Comparison of ENCODE assay signal across 22 mouse cellular contexts in the genomic region with DNA sequence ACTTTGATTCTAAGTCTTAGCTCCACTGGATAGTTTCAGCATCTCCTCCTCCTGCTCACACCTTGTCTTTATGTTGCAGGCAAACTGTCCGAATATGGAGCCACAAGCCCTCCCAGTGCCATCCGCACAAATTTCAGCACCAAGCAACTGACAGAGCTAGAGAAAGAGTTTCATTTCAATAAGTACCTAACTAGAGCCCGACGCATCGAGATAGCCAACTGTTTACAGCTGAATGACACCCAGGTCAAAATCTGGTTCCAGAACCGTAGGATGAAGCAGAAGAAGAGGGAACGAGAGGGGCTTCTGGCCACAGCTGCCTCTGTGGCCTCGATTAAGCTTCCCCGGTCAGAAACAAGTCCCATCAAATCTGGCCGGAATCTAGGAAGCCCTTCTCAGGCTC. TPM values are rescaled to one million over a fixed set of nuclear protein-coding genes. Genes with fewer than 3 reads are reported as not detected.
DNase-seq lines count a peak whose midpoint lies in the region; ATAC-seq and TF ChIP-seq lines count a peak whose summit lies in the region.
"Had no signal": no experiment of that assay in that cellular context is flagged by ENCODE, and none has a peak within 500 bp of the region (broad histone marks: within the 10 kb centered on the region; RNA-seq: fewer than 3 reads in every experiment).

No protein-coding gene starts in this region.

- H3K4me3 ChIP-seq in heart, embryonic 15.5 days, result peak overlapping the region; percentile 55
- no peak overlapping the region for H3K4me3 ChIP-seq in kidney, postnatal 0 days (replicated peaks; ENCODE audit: low read depth, low read length)
- H3K4me3 ChIP-seq in embryonic facial prominence, embryonic 14.5 days (ENCODE audit: low read depth, low read length), result peak overlapping the region; percentile 51; the same call in 1 of the 2 replicates
- H3K4me3 ChIP-seq in neural tube, embryonic 12.5 days, result peak overlapping the region; percentile 60

- no peak overlapping the region for H3K27ac ChIP-seq in heart, embryonic 15.5 days
- H3K27ac ChIP-seq in kidney, postnatal 0 days, result no peak overlapping the region
- H3K27ac ChIP-seq in embryonic facial prominence, embryonic 14.5 days (replicated peaks; ENCODE audit: low read depth, low read length), result no peak overlapping the region
- no peak overlapping the region for H3K27ac ChIP-seq in neural tube, embryonic 12.5 days
- H3K27ac ChIP-seq: forebrain, embryonic 13.5 days; liver, embryonic 12.5 days; lung, embryonic 15.5 days had no signal

- no peaks in the 10 kb centered on the region for H3K36me3 ChIP-seq in heart, embryonic 15.5 days
- no peaks in the 10 kb centered on the region for H3K36me3 ChIP-seq in kidney, postnatal 0 days (ENCODE audit: insufficient read depth, low read length)
- no peaks in the 10 kb centered on the region for H3K36me3 ChIP-seq in embryonic facial prominence, embryonic 14.5 days (ENCODE audit: control insufficient read depth, insufficient read depth, low read length)
- no peaks in the 10 kb centered on the region for H3K36me3 ChIP-seq in neural tube, embryonic 12.5 days
- H3K36me3 ChIP-seq: liver, embryonic 12.5 days; lung, embryonic 15.5 days had no signal

- no peak for ATAC-seq in heart, embryonic 15.5 days (replicated peaks; ENCODE audit: insufficient number of reproducible peaks, insufficient read depth, low FRiP score, low read depth)
- no peak for ATAC-seq in kidney, postnatal 0 days (replicated peaks; ENCODE audit: low FRiP score, low read depth)
- ATAC-seq in embryonic facial prominence, embryonic 14.5 days (ENCODE audit: low read depth), result no peak
- ATAC-seq in neural tube, embryonic 12.5 days (ENCODE audit: low FRiP score, low read depth), result no peak
- ATAC-seq: activated CD4-positive, CD25-positive, alpha-beta regulatory T cell, adult 4 months; CD4-positive, CD25-positive, alpha-beta regulatory T cell, adult 4 months; forebrain, embryonic 13.5 days; liver, embryonic 12.5 days had no signal

- no peak for DNase-seq in heart, postnatal 14 days
- DNase-seq in kidney, postnatal 0 days (ENCODE audit: low spot score), result no peak
- DNase-seq in kidney, postnatal 10 days, result no peak
- no peak for DNase-seq in embryonic facial prominence, embryonic 14.5 days (ENCODE audit: low spot score)
- no peak for DNase-seq in lung, postnatal 4 days
- no peak for DNase-seq in lung, postnatal 36 days
- DNase-seq: cerebellum, postnatal 14 days; gastrocnemius, postnatal 36 days; heart, postnatal 10 days; kidney, adult 9 months; thymus, postnatal 25 days had no signal

- peaks cover 73% of the 10 kb centered on the region for H3K27me3 ChIP-seq in heart, embryonic 15.5 days
- peaks cover 23% of the 10 kb centered on the region for H3K27me3 ChIP-seq in kidney, postnatal 0 days (ENCODE audit: insufficient read depth, low read length)
- peaks cover 81% of the 10 kb centered on the region for H3K27me3 ChIP-seq in embryonic facial prominence, embryonic 14.5 days (replicated peaks; ENCODE audit: control insufficient read depth, insufficient read depth, low read length)
- H3K27me3 ChIP-seq in neural tube, embryonic 12.5 days (replicated peaks), result peaks cover 22% of the 10 kb centered on the region

- peaks cover 16% of the 10 kb centered on the region for H3K4me1 ChIP-seq in heart, embryonic 15.5 days (replicated peaks)
- peaks cover 14% of the 10 kb centered on the region for H3K4me1 ChIP-seq in kidney, postnatal 0 days (replicated peaks; ENCODE audit: insufficient read depth, low read length)
- H3K4me1 ChIP-seq in embryonic facial prominence, embryonic 14.5 days (ENCODE audit: control insufficient read depth, insufficient read depth, low read length), result peaks cover 12% of the 10 kb centered on the region
- peaks cover 20% of the 10 kb centered on the region for H3K4me1 ChIP-seq in neural tube, embryonic 12.5 days

- H3K4me2 ChIP-seq in heart, embryonic 15.5 days, result peak overlapping the region; percentile 89; the same call in 1 of the 2 replicates
- peak overlapping the region; percentile 90 for H3K4me2 ChIP-seq in kidney, postnatal 0 days (ENCODE audit: low read length)
- H3K4me2 ChIP-seq in embryonic facial prominence, embryonic 14.5 days (ENCODE audit: low read depth, low read length), result peak overlapping the region; percentile 93; the same call in 1 of the 2 replicates
- peak overlapping the region; percentile 99 for H3K4me2 ChIP-seq in neural tube, embryonic 12.5 days (replicated peaks)

- no peak for TF ChIP-seq CTCF in kidney, postnatal 0 days (IDR thresholded peaks at IDR 0.05; ENCODE audit: low read depth)

- H3K9ac ChIP-seq in heart, embryonic 15.5 days, result no peak overlapping the region
- no peak overlapping the region for H3K9ac ChIP-seq in kidney, postnatal 0 days (ENCODE audit: low read depth, low read length)
- no peak overlapping the region for H3K9ac ChIP-seq in embryonic facial prominence, embryonic 14.5 days (ENCODE audit: low read depth, low read length)
- no peak overlapping the region for H3K9ac ChIP-seq in neural tube, embryonic 12.5 days
- H3K9ac ChIP-seq: forebrain, embryonic 13.5 days; liver, embryonic 12.5 days; lung, embryonic 15.5 days had no signal

- intact Hi-C loops in heart, postnatal 14 days (cut with DNase I), result no loop called here

- WGBS in heart, embryonic 15.5 days, result 41% methylated on average over 10 of the region's 10 CpGs
- WGBS in kidney, postnatal 0 days, result 52% methylated on average over 10 of the region's 10 CpGs
- 42% methylated on average over 10 of the region's 10 CpGs for WGBS in embryonic facial prominence, embryonic 14.5 days
- WGBS in neural tube, embryonic 12.5 days, result 49% methylated on average over 10 of the region's 10 CpGs

- H3K9me3 ChIP-seq in heart, embryonic 15.5 days (replicated peaks), result no peaks in the 10 kb centered on the region
- H3K9me3 ChIP-seq in kidney, postnatal 0 days (replicated peaks; ENCODE audit: low read length), result no peaks in the 10 kb centered on the region
- H3K9me3 ChIP-seq in embryonic facial prominence, embryonic 14.5 days (ENCODE audit: control insufficient read depth, low read length), result no peaks in the 10 kb centered on the region
- H3K9me3 ChIP-seq in neural tube, embryonic 12.5 days, result no peaks in the 10 kb centered on the region
- H3K9me3 ChIP-seq: forebrain, embryonic 13.5 days; liver, embryonic 12.5 days; lung, embryonic 15.5 days had no signal

RNA-seq across cellular contexts. Expression of a gene that starts 1.2 kb away (rescaled TPM):
- polyA plus RNA-seq in heart, embryonic 15.5 days (2015; fragmentation: Nextera tagmentation; extraction: Ambion mirVana), result not detected in 2 replicates
- total RNA-seq in heart, postnatal 14 days (2021), result not detected
- polyA plus RNA-seq in kidney, postnatal 0 days (2015; fragmentation: Nextera tagmentation; extraction: Ambion mirVana), result 1.2 and 1.8 TPM in 2 replicates
- polyA plus RNA-seq in embryonic facial prominence, embryonic 14.5 days (2014; fragmentation: Nextera tagmentation; extraction: Ambion mirVana), result 3.9 and 4.7 TPM in 2 replicates
- polyA plus RNA-seq in neural tube, embryonic 12.5 days (2016; fragmentation: Nextera tagmentation; extraction: Ambion mirVana), result 6.8 and 7.8 TPM in 2 replicates
- total RNA-seq: gastrocnemius, postnatal 36 days; heart, postnatal 10 days; left cerebral cortex, postnatal 14 days; megakaryocyte, adult 5-6 weeks; monocyte, adult 5-6 weeks had no signal
- polyA plus RNA-seq: activated CD4-positive, CD25-positive, alpha-beta regulatory T cell, adult 4 months; CD4-positive, CD25-positive, alpha-beta regulatory T cell, adult 4 months; forebrain, embryonic 13.5 days; liver, embryonic 12.5 days; lung, embryonic 15.5 days; spleen, adult 2 months had no signal

RNA-seq across cellular contexts. Expression of a gene that starts 37.4 kb away (rescaled TPM):
- not detected in 2 replicates for polyA plus RNA-seq in heart, embryonic 15.5 days (2015; fragmentation: Nextera tagmentation; extraction: Ambion mirVana)
- total RNA-seq in heart, postnatal 14 days (2021), result under 1 TPM in 1 of 2 experiments, not detected in 1; 0.07 TPM
- polyA plus RNA-seq in kidney, postnatal 0 days (2015; fragmentation: Nextera tagmentation; extraction: Ambion mirVana), result 1.1 and 1.3 TPM in 2 replicates
- 0.13 TPM in 1 of 2 replicates, not detected in the other for polyA plus RNA-seq in embryonic facial prominence, embryonic 14.5 days (2014; fragmentation: Nextera tagmentation; extraction: Ambion mirVana)
- 6.9 and 9.1 TPM in 2 replicates for polyA plus RNA-seq in neural tube, embryonic 12.5 days (2016; fragmentation: Nextera tagmentation; extraction: Ambion mirVana)
- total RNA-seq: heart, postnatal 10 days; left cerebral cortex, postnatal 14 days; megakaryocyte, adult 5-6 weeks; monocyte, adult 5-6 weeks had no signal
- polyA plus RNA-seq: activated CD4-positive, CD25-positive, alpha-beta regulatory T cell, adult 4 months; CD4-positive, CD25-positive, alpha-beta regulatory T cell, adult 4 months; forebrain, embryonic 13.5 days; liver, embryonic 12.5 days; spleen, adult 2 months had no signal

RNA-seq across cellular contexts. Expression of a gene that starts 52.2 kb away (rescaled TPM):
- 0.09 and 0.15 TPM in 2 replicates for polyA plus RNA-seq in heart, embryonic 15.5 days (2015; fragmentation: Nextera tagmentation; extraction: Ambion mirVana)
- under 1 TPM; 0.36 to 0.51 TPM for total RNA-seq in heart, postnatal 14 days (2021)
- polyA plus RNA-seq in kidney, postnatal 0 days (2015; fragmentation: Nextera tagmentation; extraction: Ambion mirVana), result 3.3 and 4.4 TPM in 2 replicates
- polyA plus RNA-seq in embryonic facial prominence, embryonic 14.5 days (2014; fragmentation: Nextera tagmentation; extraction: Ambion mirVana), result 0.63 and 0.82 TPM in 2 replicates
- polyA plus RNA-seq in neural tube, embryonic 12.5 days (2016; fragmentation: Nextera tagmentation; extraction: Ambion mirVana), result 14.2 and 16.0 TPM in 2 replicates
- total RNA-seq: left cerebral cortex, postnatal 14 days; megakaryocyte, adult 5-6 weeks; monocyte, adult 5-6 weeks had no signal
- polyA plus RNA-seq: activated CD4-positive, CD25-positive, alpha-beta regulatory T cell, adult 4 months; CD4-positive, CD25-positive, alpha-beta regulatory T cell, adult 4 months; forebrain, embryonic 13.5 days; liver, embryonic 12.5 days had no signal

RNA-seq across cellular contexts. Expression of a gene that starts 52.2 kb away (rescaled TPM):
- 0.29 and 1.0 TPM in 2 replicates for polyA plus RNA-seq in heart, embryonic 15.5 days (2015; fragmentation: Nextera tagmentation; extraction: Ambion mirVana)
- not detected for total RNA-seq in heart, postnatal 14 days (2021)
- polyA plus RNA-seq in kidney, postnatal 0 days (2015; fragmentation: Nextera tagmentation; extraction: Ambion mirVana), result 7.9 and 8.0 TPM in 2 replicates
- 3.8 and 4.7 TPM in 2 replicates for polyA plus RNA-seq in embryonic facial prominence, embryonic 14.5 days (2014; fragmentation: Nextera tagmentation; extraction: Ambion mirVana)
- polyA plus RNA-seq in neural tube, embryonic 12.5 days (2016; fragmentation: Nextera tagmentation; extraction: Ambion mirVana), result 55.9 and 68.9 TPM in 2 replicates
- total RNA-seq: heart, postnatal 10 days; left cerebral cortex, postnatal 14 days; monocyte, adult 5-6 weeks had no signal
- polyA plus RNA-seq: activated CD4-positive, CD25-positive, alpha-beta regulatory T cell, adult 4 months; CD4-positive, CD25-positive, alpha-beta regulatory T cell, adult 4 months; forebrain, embryonic 13.5 days; spleen, adult 2 months had no signal

RNA-seq across cellular contexts. Expression of a gene that starts 59.6 kb away (rescaled TPM):
- 0.24 and 0.56 TPM in 2 replicates for polyA plus RNA-seq in heart, embryonic 15.5 days (2015; fragmentation: Nextera tagmentation; extraction: Ambion mirVana)
- 1 to 10 TPM; 1.5 to 1.6 TPM for total RNA-seq in heart, postnatal 14 days (2021)
- 73.4 and 76.7 TPM in 2 replicates for polyA plus RNA-seq in kidney, postnatal 0 days (2015; fragmentation: Nextera tagmentation; extraction: Ambion mirVana)
- polyA plus RNA-seq in embryonic facial prominence, embryonic 14.5 days (2014; fragmentation: Nextera tagmentation; extraction: Ambion mirVana), result 8.7 and 10.3 TPM in 2 replicates
- polyA plus RNA-seq in neural tube, embryonic 12.5 days (2016; fragmentation: Nextera tagmentation; extraction: Ambion mirVana), result 20.8 and 21.4 TPM in 2 replicates
- total RNA-seq: left cerebral cortex, postnatal 14 days; megakaryocyte, adult 5-6 weeks; monocyte, adult 5-6 weeks had no signal
- polyA plus RNA-seq: activated CD4-positive, CD25-positive, alpha-beta regulatory T cell, adult 4 months; CD4-positive, CD25-positive, alpha-beta regulatory T cell, adult 4 months; forebrain, embryonic 13.5 days had no signal
